Mouse (Mus musculus): ENCODE results near the gene Tmem63a.

Tmem63a gene

DNA sequence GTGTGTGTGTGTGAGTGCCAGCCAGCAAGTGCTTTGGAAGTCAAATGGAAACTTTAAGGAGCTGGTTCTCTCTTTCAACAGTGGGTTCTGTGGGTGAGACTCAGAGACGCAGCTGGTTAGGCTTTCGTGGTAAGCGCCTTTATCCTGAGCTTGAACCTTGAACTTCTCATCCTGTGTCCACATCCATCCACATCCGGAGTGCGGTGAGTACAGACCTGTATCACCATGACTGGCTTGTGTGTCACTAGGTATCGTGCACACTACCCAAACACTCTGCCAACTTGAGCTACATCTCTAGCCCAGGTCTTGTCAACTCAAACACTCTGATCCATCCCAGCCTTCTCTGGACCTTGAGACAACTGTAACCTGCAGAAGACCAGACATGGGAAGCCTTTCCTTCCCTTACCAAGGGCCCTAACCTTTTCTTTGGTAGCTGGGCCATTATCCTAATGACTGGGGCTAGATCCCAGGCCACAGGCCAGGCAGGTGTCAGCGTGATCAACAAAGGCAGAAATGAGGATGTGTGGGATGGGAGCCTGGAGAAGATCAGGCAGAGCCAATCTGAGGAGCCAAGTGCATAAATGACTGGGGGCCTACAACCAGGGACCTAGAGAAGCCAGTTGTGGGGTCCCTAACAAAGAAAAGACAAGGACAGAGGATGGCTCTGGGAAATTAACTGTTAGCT lies 1.2 kb upstream of the Tmem63a start:
- ChIA-PET CTCF (interaction anchor here in 2 of 4 experiments (0.7 to 1.1 kb wide), 4 partner anchors 35 to 63 kb away, joined by 3 to 4 read pairs (median 3); partner anchors contain the start of gene Pycr2 (in 1 of the 2)), POLR2A (interaction anchor here in 3 of 4 experiments (0.5 to 12.8 kb wide), 25 partner anchors 7 to 80 kb away, joined by 3 to 309 read pairs (median 4); partner anchors contain the start of genes Pycr2 (in 2 of the 3), Lefty1 (in 1 of the 3) and Lefty2 (in 1 of the 3))

- ChIA-PET CTCF (interaction anchor here in 2 of 4 experiments (0.7 to 1.3 kb wide), 7 partner anchors 8 to 64 kb away, joined by 3 to 4 read pairs (median 3); partner anchors contain the start of gene Pycr2 (in 2 of the 2)), POLR2A (interaction anchor here in 3 of 4 experiments (0.5 to 12.8 kb wide), 42 partner anchors 8 to 676 kb away, joined by 3 to 309 read pairs (median 4); partner anchors contain the start of genes Pycr2 (in 2 of the 3), Lefty1 (in 1 of the 3), Lefty2 (in 1 of the 3) and Sde2 (in 1 of the 3))
These were observed 418 bp upstream of the Tmem63a start for GRCm38 (mm10) chr1:180941726-180942125.

DNA sequence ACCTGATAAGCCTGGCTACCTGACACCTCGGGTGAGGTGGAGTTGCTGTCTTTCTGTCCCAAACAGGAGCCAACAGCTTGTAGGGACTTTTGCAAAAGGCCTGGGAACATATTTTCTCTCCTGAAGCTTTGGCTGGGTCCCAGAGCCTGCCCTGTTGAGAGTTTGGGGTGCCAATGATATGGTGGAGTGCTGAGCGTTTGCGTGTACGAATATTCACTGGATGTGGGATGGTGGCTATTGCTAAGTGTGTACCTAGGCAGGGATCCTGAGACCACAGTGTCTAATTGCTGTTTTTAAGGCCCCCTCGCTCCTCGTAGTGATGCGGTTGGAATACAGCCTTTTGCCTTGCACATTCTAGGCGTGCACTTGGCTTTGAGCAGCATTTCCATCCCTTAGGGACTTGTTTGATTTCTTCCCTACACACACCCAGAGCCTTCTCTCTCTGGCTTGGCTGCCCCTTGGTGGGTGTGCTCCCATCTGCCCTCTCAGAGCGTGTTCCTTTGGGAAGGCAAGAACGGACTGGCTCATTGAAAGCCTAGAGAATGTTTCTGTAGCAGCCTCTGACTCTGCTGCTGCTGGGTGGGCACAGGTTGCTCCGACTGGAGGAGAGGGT lies 994 bp downstream of the Tmem63a start:
- ChIA-PET CTCF (interaction anchor here in 1 of 4 experiments (1.0 kb wide), 1 partner anchor 80 kb away, joined by 4 read pairs; no protein-coding TSS in a partner anchor), POLR2A (interaction anchor here in 3 of 4 experiments (0.5 to 12.8 kb wide), 23 partner anchors 8 to 131 kb away, joined by 3 to 309 read pairs (median 8); partner anchors contain the start of genes Lefty1 (in 2 of the 3), Pycr2 (in 2 of the 3) and Sde2 (in 2 of the 3))

GRCm38 (mm10) chr1:180943896-180944295 lies 1.8 kb downstream of the Tmem63a start:
- ChIA-PET POLR2A (interaction anchor here in 2 of 4 experiments (0.7 to 5.2 kb wide), 2 partner anchors 9 to 19 kb away, joined by 3 to 24 read pairs; partner anchors contain the start of gene Lefty1 (in 1 of the 2)), CTCF (no interaction called here)

DNA sequence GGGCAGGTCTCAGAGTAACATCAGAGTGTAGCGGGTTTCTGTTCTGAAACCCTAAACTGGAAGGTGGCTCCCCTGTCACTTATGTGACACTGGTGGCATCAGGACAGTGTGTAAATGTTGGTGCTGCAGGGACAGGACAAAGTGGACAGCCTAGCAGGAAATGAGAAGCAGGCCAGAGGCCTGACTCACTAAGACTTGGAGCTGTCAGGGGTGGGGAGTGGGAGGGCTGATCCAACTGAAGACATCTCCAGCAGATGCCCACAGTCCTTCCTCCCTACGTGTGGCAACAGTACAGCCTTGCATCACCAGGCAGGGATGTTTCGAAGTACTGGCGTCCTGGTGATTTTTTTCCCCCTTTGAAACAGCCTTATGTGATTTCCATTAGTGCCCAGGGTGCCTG lies 2.4 kb downstream of the Tmem63a start:
- POLR2A ChIA-PET, result interaction anchor here in 3 of 4 experiments (0.7 to 5.2 kb wide), 3 partner anchors 10 to 41 kb away, joined by 3 to 24 read pairs (median 3); partner anchors contain the start of genes Lefty1 (in 1 of the 3) and Pycr2 (in 1 of the 3)
- CTCF ChIA-PET, result no interaction called here

DNA sequence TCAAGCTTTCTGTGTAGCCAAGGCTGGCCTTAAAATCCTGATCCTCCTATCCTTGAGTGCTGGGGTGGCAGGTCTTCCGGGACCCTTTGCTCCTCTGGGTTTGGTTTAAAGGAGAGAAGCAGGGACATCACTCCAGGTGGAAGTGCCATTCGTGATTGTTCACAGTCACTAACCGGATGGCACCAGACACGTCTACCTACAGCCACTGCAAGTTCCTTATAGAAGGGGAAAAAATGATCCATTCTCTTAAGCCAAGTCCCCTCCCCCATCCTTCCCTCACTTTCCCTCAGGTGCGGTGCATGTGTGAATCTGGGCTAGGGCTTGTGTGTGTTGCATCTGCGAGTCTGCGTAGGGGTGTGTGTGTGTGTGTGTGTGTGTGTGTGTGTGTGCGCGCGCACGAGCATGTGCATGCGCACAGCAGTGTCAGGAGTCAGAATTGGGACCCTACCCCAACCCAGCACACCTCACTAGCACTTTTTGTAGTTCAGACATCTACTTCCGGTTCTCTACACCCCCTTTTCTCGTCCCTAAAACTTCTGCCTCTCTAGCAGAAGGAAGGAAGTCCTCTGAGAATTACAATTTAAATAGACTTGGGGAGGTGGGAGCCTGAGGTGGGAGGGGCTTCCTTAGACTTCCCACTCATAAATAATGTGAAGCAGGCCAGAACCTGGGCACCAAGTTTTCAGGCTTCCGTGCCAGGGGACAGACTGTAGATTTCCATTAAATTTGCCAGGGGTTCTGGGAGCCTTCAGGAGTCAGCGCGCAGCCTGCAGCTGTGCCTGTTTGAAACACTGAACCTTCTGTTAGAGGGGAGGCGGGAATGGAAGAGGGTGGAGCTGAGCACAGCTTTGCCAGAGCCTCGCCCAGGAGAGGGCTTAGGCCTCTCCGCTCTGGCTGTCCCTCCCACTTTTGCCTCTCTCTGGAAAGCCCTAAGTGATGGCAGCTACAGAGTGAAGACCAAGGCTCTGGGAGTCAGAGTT lies 3.1 kb downstream of the Tmem63a start:
- ChIA-PET POLR2A (interaction anchor here in 3 of 4 experiments (0.6 to 5.2 kb wide), 30 partner anchors 8 to 225 kb away, joined by 3 to 24 read pairs (median 4); partner anchors contain the start of genes Lefty1 (in 2 of the 3), Lefty2 (in 1 of the 3), Pycr2 (in 1 of the 3) and Sde2 (in 1 of the 3)), CTCF (interaction anchor here (0.5 to 1.2 kb wide), 9 partner anchors 10 to 1702 kb away, joined by 3 to 10 read pairs (median 3); partner anchors contain the start of gene Lefty1 (in 1 of the 4))

DNA sequence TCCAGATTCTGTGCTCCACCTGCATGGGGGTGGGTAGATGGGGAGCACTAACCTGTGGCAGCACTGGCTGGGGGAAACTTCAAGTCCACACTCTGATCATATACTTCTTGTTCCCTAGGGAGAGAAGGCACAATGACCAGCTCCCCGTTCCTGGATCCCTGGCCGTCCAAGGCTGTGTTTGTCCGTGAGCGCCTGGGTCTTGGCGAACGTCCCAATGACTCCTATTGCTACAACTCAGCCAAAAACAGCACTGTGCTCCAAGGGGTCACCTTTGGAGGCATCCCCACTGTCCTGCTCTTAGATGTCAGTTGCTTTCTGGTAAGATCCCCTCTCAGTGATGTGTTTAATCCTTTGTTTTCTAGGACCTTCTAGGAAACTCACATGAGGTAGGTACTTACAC lies 4.3 kb downstream of the Tmem63a start:
- ChIA-PET POLR2A (interaction anchor here in 2 of 4 experiments (0.6 to 5.2 kb wide), 20 partner anchors 9 to 224 kb away, joined by 3 to 24 read pairs (median 6); partner anchors contain the start of genes Lefty1 (in 2 of the 2) and Sde2 (in 1 of the 2)), CTCF (interaction anchor here in 2 of 4 experiments (0.6 to 1.2 kb wide), 6 partner anchors 24 to 102 kb away, joined by 3 to 10 read pairs (median 4); no protein-coding TSS in a partner anchor)

- ChIA-PET CTCF (interaction anchor here in 3 of 4 experiments (0.5 to 1.2 kb wide), 5 partner anchors 13 to 137 kb away, joined by 3 to 6 read pairs (median 4); no protein-coding TSS in a partner anchor), POLR2A (interaction anchor here in 2 of 4 experiments (0.7 to 2.0 kb wide), 6 partner anchors 10 to 723 kb away, joined by 3 to 12 read pairs (median 4); partner anchors contain the start of gene Tmem63a (in 1 of the 2))
These were observed 10.1 kb downstream of the Tmem63a start for GRCm38 (mm10) chr1:180952085-180952746.

GRCm38 (mm10) chr1:180952808-180953207 lies 10.7 kb downstream of the Tmem63a start:
- CTCF ChIA-PET, result no interaction called here

GRCm38 (mm10) chr1:180956401-180956800 lies 14.3 kb downstream of the Tmem63a start:
- ChIA-PET POLR2A (interaction anchor here in 3 of 4 experiments (0.6 to 2.9 kb wide), 22 partner anchors 10 to 1343 kb away, joined by 3 to 12 read pairs (median 4); partner anchors contain the start of genes Tmem63a (in 3 of the 3), Lefty1 (in 1 of the 3) and Pycr2 (in 1 of the 3)), CTCF (interaction anchor here in 2 of 4 experiments (0.6 to 1.4 kb wide), 6 partner anchors 19 to 269 kb away, joined by 3 to 8 read pairs (median 3); no protein-coding TSS in a partner anchor)

More at GRCm38 (mm10) chr1:180952808-180953207, 10.7 kb downstream of the Tmem63a start:
- POLR2A ChIA-PET, result interaction anchor here in 1 of 4 experiments (0.9 to 2.0 kb wide), 3 partner anchors 11 to 15 kb away, joined by 3 to 12 read pairs (median 4); partner anchors contain the start of gene Tmem63a

GRCm38 (mm10) chr1:180956973-180957381 lies 14.8 kb downstream of the Tmem63a start:
- CTCF ChIA-PET, result interaction anchor here in 2 of 4 experiments (0.6 to 1.4 kb wide), 5 partner anchors 18 to 464 kb away, joined by 3 to 8 read pairs (median 3); no protein-coding TSS in a partner anchor
- POLR2A ChIA-PET, result interaction anchor here in 3 of 4 experiments (0.6 to 2.9 kb wide), 17 partner anchors 9 to 228 kb away, joined by 3 to 12 read pairs (median 4); partner anchors contain the start of genes Tmem63a (in 2 of the 3), Lefty1 (in 1 of the 3) and Pycr2 (in 1 of the 3)

GRCm38 (mm10) chr1:180957989-180958388 lies 15.8 kb downstream of the Tmem63a start:
- POLR2A ChIA-PET, result interaction anchor here in 3 of 4 experiments (0.6 to 3.2 kb wide), 21 partner anchors 8 to 148 kb away, joined by 3 to 14 read pairs (median 5); partner anchors contain the start of genes Lefty1 (in 1 of the 3), Pycr2 (in 1 of the 3), Sde2 (in 1 of the 3) and Tmem63a (in 1 of the 3)
- CTCF ChIA-PET, result interaction anchor here in 2 of 4 experiments (1.1 to 1.7 kb wide), 3 partner anchors 16 to 57 kb away, joined by 4 to 12 read pairs (median 8); no protein-coding TSS in a partner anchor

GRCm38 (mm10) chr1:180958797-180959196 lies 16.7 kb downstream of the Tmem63a start:
- ChIA-PET CTCF (interaction anchor here in 2 of 4 experiments (1.1 to 1.7 kb wide), 5 partner anchors 15 to 57 kb away, joined by 3 to 12 read pairs (median 6); no protein-coding TSS in a partner anchor), POLR2A (interaction anchor here (0.6 to 3.2 kb wide), 34 partner anchors 8 to 149 kb away, joined by 3 to 14 read pairs (median 4); partner anchors contain the start of genes Pycr2 (in 2 of the 4), Sde2 (in 2 of the 4), Lefty1 (in 1 of the 4) and Lefty2 (in 1 of the 4))

- ChIA-PET POLR2A (interaction anchor here in 3 of 4 experiments (0.7 to 9.5 kb wide), 29 partner anchors 8 to 152 kb away, joined by 3 to 49 read pairs (median 6); partner anchors contain the start of genes Tmem63a (in 2 of the 3), H3f3a (in 1 of the 3), Lefty1 (in 1 of the 3) and Pycr2 (in 1 of the 3)), CTCF (interaction anchor here (0.5 to 2.3 kb wide), 11 partner anchors 9 to 465 kb away, joined by 3 to 9 read pairs (median 4); no protein-coding TSS in a partner anchor)
These were observed 23.6 kb downstream of the Tmem63a start for GRCm38 (mm10) chr1:180965786-180966185.

DNA sequence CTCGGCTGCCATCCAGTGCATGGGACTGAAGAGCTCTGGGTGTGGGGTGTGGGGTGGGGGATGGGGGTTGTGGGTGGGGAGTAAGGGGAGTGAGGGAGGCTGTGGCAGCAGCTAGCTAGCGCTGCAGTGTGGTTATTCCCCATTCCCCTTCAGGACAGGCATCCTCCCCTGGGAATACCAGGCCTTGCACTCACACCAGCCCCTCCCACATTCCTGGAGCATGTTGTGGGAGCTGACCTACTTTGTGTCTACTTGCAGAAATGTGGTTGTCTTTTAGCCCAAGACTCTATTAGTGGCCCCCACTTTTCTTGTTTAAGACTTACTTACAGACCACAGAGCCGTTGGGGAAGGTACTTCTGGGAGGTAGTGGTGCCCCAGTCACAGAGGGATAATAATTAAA lies 24.4 kb downstream of the Tmem63a start:
- POLR2A ChIA-PET, result interaction anchor here in 2 of 4 experiments (0.7 to 9.5 kb wide), 30 partner anchors 8 to 117 kb away, joined by 3 to 49 read pairs (median 6); partner anchors contain the start of genes Sde2 (in 2 of the 2), Tmem63a (in 2 of the 2), Lefty1 (in 1 of the 2) and Pycr2 (in 1 of the 2)
- CTCF ChIA-PET, result interaction anchor here (0.5 to 1.6 kb wide), 9 partner anchors 8 to 464 kb away, joined by 3 to 9 read pairs (median 4); no protein-coding TSS in a partner anchor
